Mouse (Mus musculus) stomach, postnatal 0 days (tissue): Measurements from ENCODE around the gene Clec2l. TPM values are rescaled to one million over a fixed set of nuclear protein-coding genes. Genes with fewer than 3 reads are reported as not detected.
A peak's percentile ranks its signal among the peaks of the same experiment; 100 is the strongest.

Experiments
- ATAC-seq: fragments of 200-750 bp; cut with Nextera tagmentation; 2 replicates; pipeline ENCODE4 v1.8.0; 2017; ENCODE audit not compliant: low FRiP score, low TSS enrichment
- DNase-seq: peaks from one replicate; pipeline ENCODE4 v3.0.0-alpha.2; 2016; ENCODE audit warnings: low spot score
- H3K27ac ChIP-seq: fragments of 300-500 bp; sonication (generic); replicated peaks from 2 replicates; pipeline ENCODE4 v1.5.1; 2014; ENCODE audit warnings: mild to moderate bottlenecking, control low read depth
- H3K27me3 ChIP-seq: fragments of 300-500 bp; sonication (generic); 2 replicates; pipeline ENCODE4 v1.6.1; 2014; ENCODE audit warnings: low read length; ENCODE audit not compliant: control insufficient read depth, insufficient read depth
- H3K36me3 ChIP-seq: fragments of 300-500 bp; sonication (generic); 2 replicates; pipeline ENCODE4 v1.6.1; 2014; ENCODE audit warnings: low read length, mixed read lengths; ENCODE audit not compliant: control insufficient read depth, insufficient read depth
- H3K4me1 ChIP-seq: fragments of 300-500 bp; sonication (generic); replicated peaks from 2 replicates; pipeline ENCODE4 v1.6.1; 2014; ENCODE audit warnings: antibody characterized with exemption; ENCODE audit not compliant: control insufficient read depth, insufficient read depth
- H3K4me2 ChIP-seq: fragments of 300-500 bp; sonication (generic); replicated peaks from 2 replicates; pipeline ENCODE4 v1.6.1; 2014; ENCODE audit warnings: low read depth, mild to moderate bottlenecking, control low read depth, moderate library complexity
- H3K4me3 ChIP-seq: fragments of 300-500 bp; sonication (generic); 2 replicates; pipeline ENCODE4 v1.5.1; 2014; ENCODE audit warnings: low read depth, low read length, control low read depth
- H3K9ac ChIP-seq: fragments of 300-500 bp; sonication (generic); 2 replicates; pipeline ENCODE4 v1.6.1; 2014; ENCODE audit warnings: mild to moderate bottlenecking, low read length, control low read depth, mixed read lengths
- H3K9me3 ChIP-seq: fragments of 300-500 bp; sonication (generic); 2 replicates; pipeline ENCODE4 v1.6.1; 2016; ENCODE audit warnings: low read length; ENCODE audit not compliant: control insufficient read depth
- CTCF ChIP-seq: IDR thresholded peaks from 2 replicates; pipeline ENCODE4 v1.5.1; 2016; ENCODE audit warnings: antibody characterized with exemption, low read depth, mild to moderate bottlenecking, moderate library complexity
- EP300 ChIP-seq: optimal IDR thresholded peaks from 2 replicates; pipeline ENCODE3; 2016; ENCODE audit warnings: antibody characterized with exemption
- WGBS: fragments of 180-500 bp; shearing (Covaris S2); extraction: QIAGEN DNeasy Blood & Tissue Kit; methylation state at CpG from one replicate; pipeline ENCODE4 v1.1.7; 2014; 5-methylcytosine and 5-hydroxymethylcytosine counted together
- polyA plus RNA-seq: library from polyadenylated mRNA; unstranded; fragments of >200 nt; fragmentation: Nextera tagmentation; extraction: Ambion mirVana; gene quantifications from 2 replicates; pipeline ENCODE4 v1.2.1, GENCODE M21; 2015

Clec2l gene
- polyA plus RNA-seq, 1 experiment from 2014 or later = 0.55 TPM

DNA sequence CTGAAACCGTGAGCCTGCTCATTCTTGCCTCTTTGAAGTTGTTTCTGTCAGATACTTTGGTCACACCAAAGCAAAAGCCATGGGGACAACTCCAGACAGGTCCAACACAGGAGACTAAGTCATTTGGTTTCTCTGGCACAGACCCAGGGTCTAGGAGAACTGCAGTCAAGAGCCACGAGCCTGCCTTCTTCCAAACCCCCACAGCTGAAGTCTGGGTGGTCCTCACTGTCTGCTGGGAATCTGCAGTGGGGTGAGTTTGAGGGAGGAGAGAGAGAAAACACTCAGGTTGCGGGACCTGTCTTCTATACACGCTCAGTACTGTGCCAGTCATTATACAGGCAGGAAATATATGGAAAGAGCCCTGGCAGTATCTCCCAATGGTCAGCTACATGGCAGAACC, 35.4 kb upstream of the Clec2l start:
- 70% methylated on average over 4 of the region's 4 CpGs for WGBS
- no peak overlapping the region for H3K9ac ChIP-seq
- no peaks in the 10 kb centered on the region for H3K36me3 ChIP-seq
- DNase-seq = no peak
- H3K9me3 ChIP-seq = no peaks in the 10 kb centered on the region
- H3K4me3 ChIP-seq = no peak overlapping the region
- H3K27me3 ChIP-seq = no peaks in the 10 kb centered on the region
- H3K27ac ChIP-seq = no peak overlapping the region
- ATAC-seq = no peak
- no peak overlapping the region for H3K4me2 ChIP-seq
- H3K4me1 ChIP-seq = no peaks in the 10 kb centered on the region
- no peak for TF ChIP-seq EP300
- TF ChIP-seq CTCF = no peak

DNA sequence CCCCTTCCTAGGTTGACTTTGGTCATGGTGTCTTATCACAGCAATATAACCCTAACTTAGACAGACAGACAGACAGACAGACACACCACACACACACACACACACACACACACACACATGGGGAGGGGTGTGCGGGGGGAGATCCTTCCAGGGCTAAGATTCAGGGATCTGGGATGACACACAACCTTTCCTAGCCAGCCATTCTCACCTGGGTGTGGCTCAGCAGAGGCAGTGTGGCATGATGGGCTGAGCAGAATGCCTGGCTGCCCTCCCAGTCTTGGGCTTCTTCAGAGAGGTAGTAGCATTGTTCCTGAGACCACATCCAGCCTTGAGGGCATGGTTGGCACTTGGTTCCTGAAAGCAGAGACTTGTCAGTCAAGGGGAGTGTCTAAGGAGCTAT, 33.3 kb upstream of the Clec2l start:
- H3K4me2 ChIP-seq = no peak overlapping the region
- H3K9me3 ChIP-seq = no peaks in the 10 kb centered on the region
- DNase-seq (peak; percentile 11), ATAC-seq (no peak)
- TF ChIP-seq EP300 (no peak), CTCF (no peak)
- H3K4me3 ChIP-seq = no peak overlapping the region
- H3K27me3 ChIP-seq = no peaks in the 10 kb centered on the region
- H3K27ac ChIP-seq = no peak overlapping the region
- WGBS = 82% methylated on average over 1 of the region's 1 CpGs
- no peaks in the 10 kb centered on the region for H3K4me1 ChIP-seq
- no peaks in the 10 kb centered on the region for H3K36me3 ChIP-seq
- no peak overlapping the region for H3K9ac ChIP-seq

DNA sequence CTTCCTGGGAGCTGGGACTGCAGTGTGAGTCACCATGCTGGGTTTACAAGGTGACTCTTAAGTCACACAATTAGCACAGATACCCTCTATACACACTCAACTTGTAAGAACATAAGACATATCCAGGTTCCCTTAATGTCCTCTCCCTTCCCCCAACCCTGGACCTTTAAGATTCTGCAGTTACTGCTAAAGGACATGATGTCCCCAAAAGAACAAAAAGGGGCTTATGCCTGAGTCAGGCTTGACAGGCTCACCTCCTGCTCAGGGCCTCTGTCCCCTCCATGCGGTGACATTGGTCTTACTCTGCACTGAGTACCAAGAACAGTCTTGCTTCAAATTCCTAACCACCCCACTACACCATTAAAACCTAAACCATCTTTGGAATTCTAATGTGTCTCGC, 30.0 kb upstream of the Clec2l start:
- peaks cover 6% of the 10 kb centered on the region for H3K27me3 ChIP-seq
- H3K4me1 ChIP-seq = no peaks in the 10 kb centered on the region
- H3K4me2 ChIP-seq = no peak overlapping the region
- DNase-seq (no peak), ATAC-seq (no peak; the same call in 1 of the 2 replicates)
- no peak overlapping the region for H3K4me3 ChIP-seq
- H3K36me3 ChIP-seq = no peaks in the 10 kb centered on the region
- H3K9me3 ChIP-seq = no peaks in the 10 kb centered on the region
- H3K27ac ChIP-seq = no peak overlapping the region
- 87% methylated on average over 2 of the region's 2 CpGs for WGBS
- no peak overlapping the region for H3K9ac ChIP-seq
- TF ChIP-seq CTCF = no peak
- TF ChIP-seq EP300 = no peak

DNA sequence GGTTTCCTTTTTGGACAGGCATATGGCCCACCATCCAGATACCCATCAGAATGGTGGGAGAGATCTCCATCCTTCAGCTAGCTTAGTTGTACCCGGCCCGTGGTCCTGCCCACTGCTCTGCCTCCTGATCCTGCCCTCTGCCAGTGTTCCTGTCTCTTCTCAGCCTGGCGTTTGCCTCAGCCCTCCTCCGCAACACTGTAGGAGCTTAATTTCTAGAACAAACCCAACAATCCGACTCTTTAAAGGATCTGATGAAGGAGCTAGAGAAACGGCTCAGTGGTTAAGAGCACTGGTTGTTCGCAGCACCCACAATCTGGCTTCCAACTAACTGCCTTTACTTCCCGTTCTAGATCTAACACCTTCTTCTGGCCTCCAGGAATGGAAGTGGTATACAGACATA, 28.4 kb upstream of the Clec2l start:
- no peak overlapping the region for H3K4me2 ChIP-seq
- H3K9me3 ChIP-seq = no peaks in the 10 kb centered on the region
- H3K36me3 ChIP-seq = no peaks in the 10 kb centered on the region
- DNase-seq (no peak), ATAC-seq (no peak)
- H3K9ac ChIP-seq = no peak overlapping the region
- no peak overlapping the region for H3K4me3 ChIP-seq
- H3K27me3 ChIP-seq = peaks cover 6% of the 10 kb centered on the region
- TF ChIP-seq CTCF (no peak), EP300 (no peak)
- WGBS = 89% methylated on average over 8 of the region's 8 CpGs
- H3K27ac ChIP-seq = no peak overlapping the region
- H3K4me1 ChIP-seq = no peaks in the 10 kb centered on the region

DNA sequence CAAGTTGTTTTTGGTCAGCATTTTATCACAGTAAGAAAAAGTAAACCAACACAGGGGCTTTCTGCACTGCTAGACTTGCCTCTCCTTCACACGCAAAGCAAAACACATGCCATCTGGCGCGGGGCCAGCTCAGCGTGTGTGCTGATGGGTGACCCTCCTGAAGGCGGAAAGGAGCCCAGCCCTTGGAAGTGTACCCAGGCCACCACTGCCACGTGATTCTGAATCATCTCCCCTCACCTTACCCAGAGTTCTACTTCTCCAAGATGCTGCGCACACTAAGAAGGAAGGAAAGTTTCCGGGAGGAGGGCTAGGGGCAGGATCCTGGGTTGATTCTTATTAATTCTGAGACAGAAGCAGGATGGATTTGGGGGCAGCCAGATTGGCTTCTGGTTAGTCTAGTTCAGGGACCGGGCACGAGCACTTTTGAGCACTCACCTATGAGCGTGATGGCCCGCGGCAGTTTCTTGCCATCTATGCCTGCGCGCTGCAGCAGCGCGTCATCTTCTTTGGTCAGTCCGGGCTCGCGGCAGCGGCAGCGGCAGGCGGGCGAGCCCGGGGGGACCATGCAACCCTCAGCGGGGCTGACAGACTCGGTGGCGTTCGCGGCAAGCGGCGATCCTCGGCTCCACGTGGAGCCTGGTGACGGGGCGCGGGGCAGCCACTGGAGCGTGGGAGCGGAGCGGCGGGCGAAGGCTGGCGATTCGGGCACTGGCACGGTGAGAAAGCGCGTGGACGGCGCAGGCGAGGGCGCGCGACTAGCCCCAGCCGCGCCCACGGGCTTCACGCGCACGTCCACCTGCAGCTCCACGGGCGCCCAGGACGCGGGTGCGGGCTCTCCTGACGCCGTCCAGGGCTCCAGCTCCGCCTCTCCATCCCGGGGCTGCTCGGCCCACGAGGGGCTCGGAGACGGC, 26.7 kb upstream of the Clec2l start:
- Histone ChIP-seq H3K36me3 (no peaks in the 10 kb centered on the region), H3K4me1 (no peaks in the 10 kb centered on the region), H3K27me3 (peaks cover 6% of the 10 kb centered on the region), H3K9ac (peak overlapping the region; percentile 65), H3K4me3 (peak overlapping the region; percentile 59), H3K4me2 (peak overlapping the region; percentile 100), H3K27ac (peak overlapping the region; percentile 67; the same call in 1 of the 2 replicates), H3K9me3 (no peaks in the 10 kb centered on the region)
- no peak for TF ChIP-seq CTCF
- no peak for TF ChIP-seq EP300
- ATAC-seq (peak; percentile 43), DNase-seq (peak; percentile 80)
- WGBS = under 1% methylated on average over 55 of the region's 72 CpGs

DNA sequence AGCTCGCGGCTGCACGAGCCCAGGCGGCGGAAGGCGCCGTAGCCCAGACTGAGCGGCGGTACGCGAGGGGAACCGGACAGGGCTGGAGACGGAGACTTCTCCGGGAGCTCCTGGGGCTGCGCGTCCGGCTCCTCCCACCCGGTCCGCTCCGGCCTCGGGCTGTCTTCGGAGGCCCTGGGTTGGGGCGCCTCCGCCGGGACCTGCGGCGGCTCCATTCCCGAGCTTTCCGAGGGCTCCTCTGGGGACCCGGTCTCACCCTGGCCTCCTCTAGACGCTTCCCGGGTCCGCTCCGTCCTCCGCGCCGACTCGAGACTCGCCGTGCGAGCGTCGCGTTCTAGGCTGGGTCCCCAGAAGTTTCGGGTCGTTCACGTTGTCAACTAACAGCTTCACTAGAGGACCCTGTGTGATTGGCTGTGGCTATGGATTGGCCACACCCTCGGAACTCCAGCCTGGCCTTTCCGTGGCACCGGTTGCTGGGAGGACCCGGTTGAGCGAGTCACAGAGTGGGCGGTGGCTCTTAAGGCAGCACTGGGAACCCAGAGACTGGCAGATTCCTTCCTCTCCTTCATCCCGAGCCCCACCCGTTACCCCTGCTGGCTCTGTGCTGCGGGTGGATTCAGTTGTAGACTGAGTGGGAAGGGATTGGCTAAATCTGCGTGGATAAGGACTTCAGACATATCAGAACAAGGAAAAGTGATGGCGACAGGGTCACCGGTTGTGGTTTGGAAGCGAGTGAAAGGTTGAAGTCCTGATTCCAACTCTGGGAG, 25.8 kb upstream of the Clec2l start, which contains the start of gene Klrg2:
Gene Klrg2 (minus strand): TSS at position 391 of the 767 bp plus-strand sequence.
- peak within 1 kb of the TSS; percentile 65 for H3K9ac ChIP-seq
- DNase-seq (peak; percentile 87), ATAC-seq (peak; percentile 88)
- H3K4me3 ChIP-seq = peak within 1 kb of the TSS; percentile 59
- H3K4me2 ChIP-seq = peak within 1 kb of the TSS; percentile 100
- WGBS = 1% methylated on average over 54 of the region's 60 CpGs
- peak within 1 kb of the TSS; percentile 67; the same call in 1 of the 2 replicates for H3K27ac ChIP-seq
- no peak for TF ChIP-seq EP300
- TF ChIP-seq CTCF = no peak
- H3K9me3 ChIP-seq = no peaks in the 10 kb centered on the region
- no peaks in the 10 kb centered on the region for H3K36me3 ChIP-seq
- H3K27me3 ChIP-seq = peaks cover 6% of the 10 kb centered on the region
- no peaks in the 10 kb centered on the region for H3K4me1 ChIP-seq
